Mouse (Mus musculus) left cerebral cortex, postnatal 4 days (tissue): ENCODE data around the gene Ssh2. TPM values are rescaled to one million over a fixed set of nuclear protein-coding genes. Genes with fewer than 3 reads are reported as not detected.

Experiments used
- DNase-seq: peaks from one replicate; pipeline ENCODE4 v3.0.0-alpha.2; 2022
- intact Hi-C: fragments of 180-260 bp; cut with DNase I; formaldehyde crosslinking; loops from one replicate; pipeline ENCODE4 v1.15.1; 2025
- total RNA-seq, 2 experiments: library from RNA; stranded (reverse); gene quantifications; 2 replicates each; pipeline ENCODE4 v1.2.3; 2021

Gene Ssh2
- total RNA-seq, 2 experiments from 2014 or later: 60.7 to 62.3 TPM

DNA sequence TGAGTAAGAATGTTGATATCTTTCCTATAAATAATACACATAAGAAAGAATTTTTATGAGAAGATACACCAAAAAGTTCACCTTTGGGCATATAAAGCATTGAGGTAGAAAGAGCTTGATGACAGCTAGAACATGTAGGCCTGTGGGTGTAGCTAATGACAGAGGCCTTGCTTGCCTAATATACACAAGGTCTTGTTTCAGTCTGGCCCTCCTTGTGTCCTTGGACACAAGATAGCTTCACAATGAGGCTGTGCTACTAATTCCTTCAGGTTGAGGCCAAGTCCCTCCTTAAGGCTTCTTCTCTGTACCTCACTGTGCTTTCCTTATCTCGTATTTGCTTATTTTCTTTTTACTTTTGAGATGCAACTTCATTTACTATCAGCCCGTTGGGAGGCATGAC is 114.4 kb downstream of the Ssh2 start:
- no peak for DNase-seq
- intact Hi-C loops: loop anchor here (10.0 kb wide), 1 partner anchor 134 kb away; the partner anchor contains the start of gene Coro6

DNA sequence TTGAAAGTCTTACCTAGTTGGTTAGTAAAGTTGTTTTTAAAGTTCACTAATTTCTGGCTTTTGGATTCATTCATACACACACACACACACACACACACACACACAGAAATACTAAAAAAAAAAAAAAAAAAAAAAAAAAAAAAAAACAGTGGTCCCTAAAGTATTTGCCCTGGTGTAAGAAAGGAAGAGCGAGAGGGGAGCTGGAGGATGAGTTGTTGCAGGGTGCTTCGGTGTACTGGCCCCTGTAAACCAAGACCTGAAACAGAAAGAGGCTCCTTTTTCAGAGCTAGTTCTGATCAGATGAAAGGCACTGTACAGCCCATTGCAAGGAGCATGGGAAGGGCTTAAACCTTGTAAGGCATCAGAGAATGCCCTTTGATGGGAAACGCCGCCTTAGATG is 131.2 kb downstream of the Ssh2 start:
- intact Hi-C loops: no loop called here
- DNase-seq: no peak

DNA sequence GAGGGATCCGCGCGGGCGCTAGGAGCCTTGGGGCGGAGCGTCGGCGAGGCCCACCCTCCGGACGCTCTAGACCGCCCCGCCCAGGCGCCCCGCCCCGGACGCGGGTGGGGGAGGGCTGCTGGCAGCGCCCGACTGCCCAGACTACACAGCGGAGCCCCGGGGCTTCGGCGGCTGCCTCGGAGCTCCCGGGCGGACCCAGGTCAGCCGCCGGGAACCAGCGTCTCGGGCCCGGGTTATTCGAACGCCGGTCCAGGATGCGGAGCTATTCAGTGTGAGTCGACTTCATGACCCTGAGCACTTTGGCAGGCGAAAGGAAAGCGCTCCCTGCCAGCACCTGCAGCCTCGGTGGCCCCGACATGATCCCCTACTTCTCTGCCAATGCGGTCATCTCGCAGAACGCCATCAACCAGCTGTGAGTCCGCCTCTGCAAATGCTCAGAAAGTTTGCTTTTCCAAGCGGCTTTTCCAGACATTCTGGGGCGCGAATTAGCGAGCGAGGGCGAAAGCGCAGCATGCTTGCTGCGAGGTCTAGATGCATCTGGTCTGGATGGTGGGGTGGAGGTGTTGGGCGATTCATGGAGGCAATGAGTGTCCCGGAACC is 132.2 kb downstream of the Ssh2 start:
- intact Hi-C loops: no loop called here
- peak; percentile 82 for DNase-seq

DNA sequence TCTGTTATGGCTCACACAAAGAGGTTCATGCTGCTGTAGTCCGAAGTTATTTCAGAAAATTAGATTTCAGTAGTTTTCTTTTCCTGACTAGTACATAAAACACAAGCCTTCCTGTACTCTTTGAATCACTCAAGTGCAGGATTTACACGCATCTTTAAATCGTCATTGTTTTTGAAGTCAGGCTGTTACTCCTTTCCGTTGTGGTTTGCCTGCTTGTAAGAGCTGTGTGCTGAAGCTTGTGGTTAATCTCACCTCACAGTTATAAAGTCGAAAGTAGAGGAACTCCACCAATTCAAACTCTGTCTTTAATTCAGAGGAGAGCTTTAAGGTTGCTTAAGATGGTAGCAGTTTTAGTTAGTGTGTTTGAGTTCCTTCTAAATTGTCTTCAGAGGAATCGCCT is 132.9 kb downstream of the Ssh2 start:
- no peak for DNase-seq
- intact Hi-C loops: no loop called here

DNA sequence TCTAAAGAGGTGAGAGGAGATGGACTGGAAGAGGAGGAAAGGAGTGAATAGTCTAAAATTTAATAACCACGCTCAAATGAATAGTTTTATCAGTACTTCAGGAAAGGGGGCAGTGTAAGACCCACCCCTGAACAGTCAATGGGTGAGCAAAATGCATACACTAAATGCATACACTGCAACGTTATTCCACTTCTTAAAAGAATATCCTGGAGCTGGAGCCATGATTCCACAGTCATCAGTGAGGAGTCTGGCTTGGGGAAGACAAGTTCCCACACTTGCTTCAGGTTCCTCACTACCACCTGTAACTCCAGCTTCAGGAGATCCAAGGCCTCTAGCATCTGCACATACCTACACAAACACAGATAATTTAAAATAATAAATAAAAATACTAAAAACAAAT is 133.6 kb downstream of the Ssh2 start:
- intact Hi-C loops: no loop called here
- no peak for DNase-seq

DNA sequence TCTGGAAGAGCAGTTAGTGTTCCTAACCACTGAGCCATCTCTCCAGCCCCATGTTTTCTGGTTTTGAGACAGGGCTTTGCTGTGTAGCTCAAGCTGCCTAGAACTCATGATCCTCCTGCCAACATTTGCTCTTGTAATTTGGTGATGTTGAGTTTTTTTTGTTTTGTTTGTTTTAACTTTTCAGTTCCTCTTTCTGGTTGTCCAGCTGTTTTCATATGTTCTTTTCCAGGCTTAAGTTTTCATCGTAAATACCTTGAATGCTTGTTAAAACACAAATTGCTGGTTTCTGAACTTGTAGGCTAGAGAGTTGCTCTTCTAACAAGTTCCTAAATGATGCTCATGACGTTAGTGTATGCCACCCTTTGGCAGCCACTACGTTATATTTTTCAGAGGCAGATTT is 139.0 kb downstream of the Ssh2 start:
- intact Hi-C loops: no loop called here
- no peak for DNase-seq

DNA sequence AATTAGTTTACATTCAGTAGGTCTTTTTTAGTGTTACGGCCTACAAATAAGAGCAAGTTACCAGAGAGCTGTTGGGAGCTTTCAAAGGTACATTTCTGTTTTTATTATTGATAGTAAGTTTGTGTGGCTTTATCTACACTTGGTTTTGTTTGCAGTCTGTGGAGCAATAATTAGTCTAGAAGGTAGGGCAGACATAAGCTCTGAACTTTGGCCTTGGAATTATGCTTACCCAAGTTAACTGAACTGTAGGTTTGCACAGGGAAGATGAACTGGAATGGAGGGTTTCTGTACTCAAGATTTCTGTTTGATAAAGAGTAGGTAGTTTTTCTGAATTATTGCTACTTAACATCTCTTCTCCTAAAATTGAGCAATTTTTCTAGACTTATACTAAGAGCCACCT is 141.8 kb downstream of the Ssh2 start:
- DNase-seq: no peak
- intact Hi-C loops: no loop called here

DNA sequence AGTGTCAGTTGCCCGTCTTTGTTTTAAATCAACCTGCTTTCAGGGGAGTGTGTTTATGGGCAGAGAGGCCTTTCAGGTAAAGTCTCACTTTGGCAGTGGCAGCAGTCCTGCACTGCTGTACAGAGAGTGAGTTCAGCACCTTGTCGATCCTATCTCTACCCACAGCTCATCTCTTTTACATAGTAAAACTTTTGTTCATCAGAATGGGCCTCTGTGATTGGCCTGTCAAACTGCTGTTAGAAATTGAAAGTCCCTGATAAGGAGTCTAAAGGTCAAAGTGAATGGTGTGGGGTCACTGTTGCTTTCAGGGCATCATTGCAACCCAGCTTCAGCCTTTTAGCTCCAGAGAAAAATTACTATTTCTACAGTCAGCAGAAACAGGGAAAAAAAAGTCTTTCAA is 147.4 kb downstream of the Ssh2 start:
- intact Hi-C loops: no loop called here
- DNase-seq: no peak

DNA sequence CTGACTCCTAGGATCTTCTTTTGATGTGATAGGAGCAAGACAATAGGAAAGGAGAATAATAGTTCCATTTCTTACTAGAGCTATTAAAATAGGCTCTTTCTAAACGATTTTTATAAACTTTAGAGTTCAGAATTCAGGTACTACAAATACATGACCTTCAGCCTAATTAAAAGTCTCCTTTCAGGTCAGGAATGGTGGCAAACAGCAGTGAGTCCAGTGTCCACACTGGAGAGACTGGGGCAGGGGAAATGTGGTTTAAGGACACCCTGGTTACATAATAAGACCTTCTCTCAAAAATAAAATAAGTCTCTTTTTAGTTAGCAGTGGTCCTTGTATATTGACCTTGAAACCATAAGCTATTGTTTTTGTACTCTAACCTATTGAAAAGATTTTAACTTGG is 148.3 kb downstream of the Ssh2 start:
- no peak for DNase-seq
- intact Hi-C loops: no loop called here

DNA sequence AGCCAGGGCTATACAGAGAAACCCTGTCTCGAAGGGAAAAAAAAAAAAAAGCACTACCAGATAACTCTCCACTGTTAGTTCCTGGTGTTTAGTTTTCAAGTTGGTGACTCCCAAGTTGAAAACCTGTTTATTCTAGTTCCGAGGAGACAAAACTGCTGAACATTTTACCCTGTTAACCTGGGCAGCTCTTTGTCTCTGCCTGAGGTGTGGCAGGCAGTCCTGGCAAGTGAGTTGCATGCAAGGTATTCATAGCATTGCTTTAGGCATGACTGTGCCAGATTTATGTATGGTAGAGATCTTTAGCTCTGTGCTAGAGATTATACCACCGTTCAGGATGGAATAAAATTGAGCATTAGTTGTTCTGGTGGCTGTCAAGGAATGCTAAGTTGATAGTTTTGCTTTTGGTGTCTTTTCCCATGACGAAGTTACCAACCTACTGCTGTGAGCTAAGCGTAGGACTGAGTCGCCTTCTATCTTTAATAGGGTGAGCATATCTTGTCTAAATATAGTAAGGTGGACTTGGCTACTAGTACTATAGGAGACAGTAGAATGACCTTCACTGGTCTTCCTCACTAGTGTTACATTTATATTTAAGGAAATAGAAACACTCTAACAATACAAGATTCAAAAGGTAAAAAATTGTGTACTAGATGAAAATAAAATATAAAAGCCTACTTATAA is 149.8 kb downstream of the Ssh2 start:
- DNase-seq: no peak
- intact Hi-C loops: no loop called here

DNA sequence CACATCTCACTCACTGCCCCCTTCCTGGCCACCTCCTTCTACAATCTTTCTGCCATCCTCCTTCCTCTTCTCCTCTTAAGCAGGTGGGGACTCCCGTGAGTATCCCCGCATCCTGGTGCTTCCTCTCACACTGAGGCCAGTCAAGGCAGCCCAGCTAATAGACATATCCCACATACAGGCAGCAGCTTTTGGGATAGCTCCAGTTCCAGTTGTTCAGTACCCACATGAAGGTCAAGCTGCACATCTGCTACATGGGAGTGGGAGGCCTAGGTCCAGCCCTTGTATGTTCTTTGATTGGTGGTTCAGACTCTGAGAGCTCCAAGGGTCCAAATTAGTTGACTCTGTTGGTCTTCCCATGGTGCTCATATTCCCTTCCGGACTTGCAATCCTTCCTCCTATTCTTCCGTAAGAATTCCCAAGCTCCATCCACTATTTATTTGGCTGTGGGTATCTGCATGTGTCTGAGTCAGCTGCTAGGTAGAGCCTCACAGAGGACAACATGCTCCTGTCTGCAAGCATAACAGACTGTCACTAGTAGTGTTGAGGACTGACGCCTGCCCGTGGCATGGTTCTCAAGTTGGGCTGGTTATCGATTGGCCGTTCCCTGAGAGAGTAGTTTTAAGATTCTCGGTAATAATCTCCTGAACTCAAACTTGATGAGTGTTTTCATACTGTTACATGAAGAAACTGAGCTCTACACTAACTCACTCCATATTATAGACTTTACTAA is 151.6 kb downstream of the Ssh2 start:
- DNase-seq: no peak
- intact Hi-C loops: no loop called here

DNA sequence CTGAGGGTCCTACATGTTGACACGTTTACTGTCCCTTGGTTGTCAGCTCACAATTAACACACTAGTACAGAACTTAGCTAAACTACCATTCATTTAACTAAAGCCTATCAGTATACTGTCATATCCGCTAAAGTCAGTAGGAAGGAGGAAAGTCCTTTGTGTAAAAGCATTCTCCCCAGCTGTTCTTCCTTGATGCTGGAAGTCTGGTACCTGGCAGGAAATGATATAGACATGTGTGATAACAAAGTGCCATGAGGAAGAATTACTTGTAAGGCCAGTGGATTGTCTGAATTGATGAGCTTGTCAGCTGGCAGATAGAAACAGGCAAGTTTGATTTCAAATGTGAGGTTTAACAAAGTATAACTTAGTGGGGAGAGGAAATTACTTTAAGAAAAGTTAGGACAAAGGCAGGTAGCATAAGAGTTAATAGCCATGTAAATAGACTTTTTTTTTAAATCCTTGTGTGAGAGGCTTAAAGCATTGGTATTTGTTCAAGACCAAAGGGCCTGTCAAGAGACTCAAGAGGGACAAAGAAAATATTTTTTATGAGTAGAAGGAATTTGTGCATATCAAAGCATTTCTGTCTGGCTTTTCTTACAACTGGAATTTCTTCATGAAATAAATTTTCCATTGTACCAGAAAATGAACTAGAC is 153.2 kb downstream of the Ssh2 start:
- no peak for DNase-seq
- intact Hi-C loops: no loop called here

DNA sequence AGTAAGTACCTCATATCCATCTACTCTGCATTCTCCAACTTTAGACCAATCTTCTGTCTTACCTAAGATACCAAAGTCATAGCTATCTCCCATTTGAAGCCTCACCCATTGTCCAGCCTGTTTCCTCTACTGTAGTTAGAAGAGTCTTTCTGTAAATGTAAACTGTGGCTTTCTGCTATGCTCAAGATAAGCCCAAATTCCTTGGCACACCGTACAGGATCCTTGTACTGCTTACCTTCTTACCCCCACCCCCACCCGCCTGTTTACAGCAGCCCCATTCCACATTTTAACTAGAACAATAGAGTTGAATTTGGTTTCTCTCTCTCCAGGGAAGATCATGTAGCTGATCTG is 153.7 kb downstream of the Ssh2 start:
- intact Hi-C loops: no loop called here
- DNase-seq: no peak

DNA sequence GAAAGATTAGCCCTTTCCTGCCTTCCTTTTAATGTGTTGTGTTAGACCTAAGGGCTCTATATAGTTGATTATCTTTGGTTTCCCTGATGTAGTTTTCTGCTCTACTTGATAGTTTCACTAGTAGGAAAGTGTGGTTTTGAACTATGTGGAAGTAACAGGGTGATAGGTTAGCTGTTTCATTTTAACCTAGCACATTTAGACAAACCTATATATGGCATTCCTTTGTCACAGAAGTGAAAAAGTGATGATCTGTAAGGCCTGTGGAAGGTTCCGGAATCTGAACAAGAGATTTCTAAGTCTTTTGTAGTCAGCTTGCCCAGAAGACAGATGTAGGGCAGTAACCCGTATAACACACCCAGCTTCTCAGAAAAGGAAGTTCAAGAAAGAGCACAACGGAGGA is 155.0 kb downstream of the Ssh2 start:
- no peak for DNase-seq
- intact Hi-C loops: no loop called here

DNA sequence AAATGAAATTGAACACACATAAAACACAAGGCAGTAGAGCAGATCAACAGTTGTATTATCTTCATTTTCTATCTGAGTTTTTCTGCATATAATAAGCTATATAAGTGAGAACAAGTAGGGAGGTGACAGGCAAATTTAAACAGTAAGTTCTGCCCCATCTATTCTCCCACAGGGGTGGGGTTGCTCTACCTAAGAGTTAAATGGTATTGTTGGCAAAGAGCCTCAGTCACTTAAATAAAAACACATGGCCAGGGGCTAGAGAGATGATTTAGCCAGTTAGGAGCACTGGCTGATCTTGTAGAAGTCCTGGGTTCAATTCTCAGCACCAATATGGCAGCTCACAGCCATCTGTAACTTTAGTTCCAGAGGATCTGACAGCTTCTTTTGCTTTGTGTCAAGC is 155.6 kb downstream of the Ssh2 start:
- intact Hi-C loops: no loop called here
- DNase-seq: no peak

DNA sequence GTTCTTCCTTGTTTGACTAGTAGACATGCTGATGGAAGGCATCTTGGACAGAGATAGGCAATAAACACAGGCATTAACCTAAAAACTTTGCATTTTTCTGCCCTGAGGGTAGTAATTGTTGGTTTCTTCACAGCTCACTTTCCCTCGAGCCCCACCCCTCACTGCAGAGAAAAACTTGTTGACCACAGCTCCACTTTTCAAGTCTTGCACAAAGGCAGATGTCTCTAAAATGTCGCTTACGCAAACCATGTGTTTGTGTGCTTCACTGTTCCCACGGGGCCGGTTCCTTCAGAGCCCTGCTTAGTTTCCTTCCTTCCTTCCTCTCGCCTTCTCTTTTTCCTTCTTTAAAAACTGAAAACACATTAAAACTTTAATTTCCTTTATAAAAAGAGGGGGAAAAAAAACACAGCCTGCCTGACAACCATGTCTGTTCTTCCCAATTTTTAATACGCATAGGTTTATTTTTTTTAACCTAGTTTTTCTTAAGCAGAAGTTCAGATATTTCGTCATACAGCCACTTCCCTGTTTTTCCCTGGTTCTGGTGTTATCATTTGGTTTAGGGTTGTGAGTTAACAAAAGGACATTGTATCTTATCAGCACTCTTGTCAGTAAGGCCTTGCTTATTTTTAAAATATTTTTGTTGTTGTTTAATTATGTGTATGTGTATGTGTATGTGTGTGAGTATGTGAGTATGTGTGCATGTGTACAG is 156.3 kb downstream of the Ssh2 start:
- intact Hi-C loops: no loop called here
- no peak for DNase-seq

DNA sequence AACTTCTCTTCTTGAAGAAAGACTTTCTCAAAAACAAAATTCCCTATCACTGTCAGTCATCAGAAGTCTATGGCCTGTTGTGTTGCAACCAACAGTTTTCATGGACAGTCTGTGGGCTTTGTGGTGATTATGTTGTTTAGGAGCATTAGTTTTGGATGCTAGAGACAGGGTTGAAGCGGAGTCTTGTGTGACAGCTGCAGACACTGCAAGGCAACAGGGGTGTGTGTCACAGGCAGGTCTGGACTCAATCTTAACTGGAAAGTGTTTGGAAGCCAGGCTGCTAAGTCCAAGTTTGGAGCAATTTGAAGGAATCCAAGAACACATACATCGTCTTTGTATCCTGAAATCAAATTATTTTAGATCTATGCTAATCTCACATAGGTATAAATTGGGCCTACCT is 162.5 kb downstream of the Ssh2 start:
- intact Hi-C loops: no loop called here

DNA sequence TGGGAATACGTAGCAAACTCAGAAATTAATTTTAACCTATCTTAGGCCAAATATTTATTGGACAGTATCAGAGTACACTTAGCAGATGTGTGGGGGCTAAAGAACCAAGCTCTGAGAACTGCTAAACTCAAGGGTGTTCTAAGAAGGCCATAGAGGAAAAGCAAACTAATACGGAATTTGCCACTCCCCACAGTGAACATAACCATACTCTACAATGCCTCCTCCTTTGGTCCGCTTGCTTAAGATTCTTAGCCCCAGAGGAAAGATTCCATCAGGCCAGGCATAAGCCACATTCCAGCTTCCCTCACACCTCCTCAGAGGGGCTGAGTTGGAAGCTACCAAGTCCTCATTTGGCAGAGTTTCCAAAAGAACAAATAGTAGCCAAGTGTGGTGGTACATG is 165.1 kb downstream of the Ssh2 start:
- intact Hi-C loops: no loop called here
- DNase-seq: no peak

More for the DNA sequence above, 162.5 kb downstream of the Ssh2 start:
- no peak for DNase-seq

DNA sequence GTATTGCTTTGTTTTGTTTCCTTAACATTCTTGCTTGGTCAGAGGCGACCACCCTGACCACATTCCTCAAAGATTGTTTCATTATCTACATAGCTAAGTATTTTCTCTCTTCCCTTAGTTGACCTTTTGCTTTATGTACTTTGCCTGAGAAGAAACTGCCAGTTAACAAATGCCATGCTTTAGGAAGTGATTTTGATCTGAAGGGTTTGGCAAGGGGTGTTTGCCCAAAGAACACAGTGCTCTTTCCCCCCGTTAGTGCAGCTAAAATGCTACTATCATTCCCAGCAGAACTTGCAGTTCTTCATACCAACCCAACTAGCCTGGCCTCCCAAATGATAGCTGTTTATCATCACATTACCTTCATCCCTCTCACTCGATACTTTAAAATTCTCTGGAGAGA is 168.1 kb downstream of the Ssh2 start:
- intact Hi-C loops: no loop called here
- DNase-seq: no peak

DNA sequence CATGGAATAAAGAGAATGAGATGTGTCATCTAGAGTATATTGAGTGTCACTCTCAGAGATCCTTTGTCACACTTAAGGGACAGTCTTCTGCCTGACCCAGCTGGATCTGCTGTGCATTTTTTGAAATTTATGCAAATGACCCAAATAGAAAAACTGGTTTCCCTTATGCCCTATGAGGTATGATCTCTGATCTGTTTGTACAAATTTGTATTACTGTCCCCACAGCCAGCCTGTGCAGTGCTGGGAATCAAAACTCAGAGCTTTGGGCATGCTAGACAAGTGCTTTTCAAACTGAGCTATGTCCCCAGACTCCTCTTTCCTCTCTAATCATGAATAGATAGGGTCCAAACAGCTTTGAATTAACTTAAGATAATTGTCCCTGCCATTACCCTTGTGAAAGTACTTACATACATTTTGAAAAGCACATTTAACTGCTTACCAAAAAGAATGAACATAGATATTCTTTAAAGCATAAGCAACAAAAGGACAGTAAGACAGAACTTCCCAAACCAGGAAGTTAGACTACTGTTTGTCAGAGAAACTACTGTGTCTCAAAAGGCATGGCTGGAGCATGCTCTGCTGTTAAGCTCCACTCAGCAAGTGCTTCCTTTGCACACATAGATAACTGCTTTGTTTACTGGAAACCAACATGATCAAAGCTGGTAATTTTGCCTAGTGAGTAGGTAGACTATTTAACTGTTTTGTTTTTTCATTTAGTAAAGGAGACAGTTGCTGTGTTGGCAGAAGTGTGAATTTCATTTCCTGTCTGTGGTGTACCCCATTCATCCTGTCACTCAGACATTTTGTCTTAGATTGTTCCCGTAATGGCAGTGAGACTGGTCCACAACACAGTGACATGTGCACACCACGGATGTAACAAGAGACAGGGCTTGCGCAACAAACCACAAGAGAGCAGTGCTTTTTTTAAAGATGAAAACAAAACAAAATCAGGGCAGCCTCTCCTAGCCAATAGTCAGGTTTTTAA is 169.9 kb downstream of the Ssh2 start:
- intact Hi-C loops: no loop called here
- DNase-seq: no peak
